Mouse (Mus musculus) liver, adult 10 weeks (tissue): ENCODE data around the gene Olfr644. TPM values are rescaled to one million over a fixed set of nuclear protein-coding genes. Genes with fewer than 3 reads are reported as not detected.

Source experiments
- polyA plus RNA-seq: library from polyadenylated mRNA; stranded (reverse); fragments of 350-450 nt; fragmentation: Illumina TruSeq; extraction: RNeasy Lipid Tissue Mini Kit (QIAGEN cat#74804); gene quantifications from one replicate; pipeline ENCODE4 v1.2.3, GENCODE M21; 2014; ENCODE audit warnings: low read depth, low replicate concordance

Olfr644 gene
- not detected for polyA plus RNA-seq

DNA sequence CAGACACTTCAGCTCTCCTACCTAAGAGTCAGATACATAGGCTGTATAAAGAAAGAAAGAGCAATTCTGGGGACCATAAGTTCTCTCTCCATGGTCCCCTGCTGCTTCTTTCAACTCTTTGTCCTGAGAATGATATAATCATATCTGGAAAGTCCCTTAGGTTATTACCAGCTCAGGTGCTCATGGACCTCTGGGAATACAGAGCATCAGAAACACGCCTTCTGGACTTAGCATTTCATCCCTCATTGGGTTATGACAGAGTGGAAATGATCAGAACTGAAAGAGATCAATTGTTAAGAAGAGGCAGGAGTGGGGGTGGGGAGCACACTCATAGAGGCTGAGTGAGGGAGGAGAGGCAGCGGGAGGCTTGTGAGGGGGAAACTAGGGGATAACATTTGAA lies at the start of gene Olfr644:
TSS of gene Olfr644 (minus strand) at position 101 of the 400 bp plus-strand sequence.

DNA sequence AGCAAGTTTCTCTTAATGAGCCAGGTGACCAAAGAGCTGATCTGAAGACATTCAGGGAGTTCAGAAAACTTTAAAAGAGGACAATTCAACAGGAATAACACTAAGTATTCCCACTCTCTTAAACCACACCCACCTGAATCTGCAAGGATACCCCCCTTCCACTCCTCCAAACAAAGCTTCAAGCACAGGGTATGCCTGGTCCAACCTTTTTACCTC lies 33.0 kb upstream of the Olfr644 start, which contains the start of gene Olfr646:
TSS of gene Olfr646 (plus strand) at position 117 of the 216 bp plus-strand sequence.

DNA sequence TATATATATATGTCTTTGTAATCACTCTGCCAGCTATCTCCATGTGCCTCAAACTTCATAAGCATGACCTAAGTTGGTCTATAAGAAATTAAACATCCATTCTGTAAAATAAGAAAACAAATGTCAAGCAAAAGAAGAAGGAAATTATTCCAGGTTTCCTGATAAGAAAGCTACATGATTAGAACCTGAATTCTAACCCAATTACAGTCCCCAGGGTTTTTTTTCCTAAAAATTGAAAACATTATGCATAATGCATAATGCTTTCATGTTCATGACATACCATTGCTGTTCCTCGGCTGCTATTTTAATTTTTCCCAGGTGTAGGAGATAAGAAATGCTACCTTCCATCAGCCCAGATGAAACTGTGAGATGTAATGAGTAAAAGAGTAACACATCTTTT lies 13.7 kb upstream of the Olfr644 start, which contains the start of gene Olfr645:
TSS of gene Olfr645 (minus strand) at position 101 of the 400 bp plus-strand sequence.

DNA sequence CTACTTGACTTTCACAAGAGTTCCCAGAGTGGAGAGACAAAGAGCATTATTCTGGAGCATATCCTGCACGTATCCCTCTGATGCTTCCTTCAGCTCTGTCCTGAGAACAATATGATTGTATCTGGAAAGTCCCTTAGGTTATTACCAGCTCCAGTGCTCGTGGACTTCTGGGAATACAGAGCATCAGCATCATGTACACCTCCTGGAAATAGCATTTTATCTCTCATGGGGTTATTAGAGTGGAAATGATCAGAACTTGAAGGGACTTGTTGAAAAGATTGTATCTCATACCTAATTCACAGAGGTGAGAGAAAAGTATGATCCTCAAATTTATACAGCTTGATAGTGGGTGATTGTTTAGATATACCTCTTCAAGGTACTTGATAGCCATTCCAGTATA lies 10.3 kb downstream of the Olfr644 start, which contains the start of gene 4930516K23Rik:
TSS of gene 4930516K23Rik (minus strand) at position 101 of the 400 bp plus-strand sequence.

DNA sequence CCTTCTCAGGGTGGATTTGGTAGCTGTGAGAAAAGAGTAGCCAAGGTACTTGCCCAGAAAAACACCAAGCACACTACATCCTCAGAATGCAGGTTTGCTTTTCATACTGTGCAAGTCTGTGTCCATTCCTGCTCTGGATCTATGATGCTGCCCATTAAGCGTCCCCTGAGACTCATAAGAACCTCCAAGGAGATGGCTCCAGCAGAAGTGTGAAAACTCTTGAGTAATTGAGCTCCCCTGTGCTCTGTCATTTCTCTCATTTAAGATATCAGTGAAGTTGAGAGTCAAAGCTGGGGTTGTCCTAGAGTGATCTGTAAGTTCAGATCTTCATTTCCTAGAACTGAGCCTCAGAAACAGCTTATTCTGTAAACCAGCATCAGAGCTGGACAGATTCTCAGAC lies 19.1 kb downstream of the Olfr644 start, which contains the start of gene Olfr642:
TSS of gene Olfr642 (minus strand) at position 101 of the 400 bp plus-strand sequence.

DNA sequence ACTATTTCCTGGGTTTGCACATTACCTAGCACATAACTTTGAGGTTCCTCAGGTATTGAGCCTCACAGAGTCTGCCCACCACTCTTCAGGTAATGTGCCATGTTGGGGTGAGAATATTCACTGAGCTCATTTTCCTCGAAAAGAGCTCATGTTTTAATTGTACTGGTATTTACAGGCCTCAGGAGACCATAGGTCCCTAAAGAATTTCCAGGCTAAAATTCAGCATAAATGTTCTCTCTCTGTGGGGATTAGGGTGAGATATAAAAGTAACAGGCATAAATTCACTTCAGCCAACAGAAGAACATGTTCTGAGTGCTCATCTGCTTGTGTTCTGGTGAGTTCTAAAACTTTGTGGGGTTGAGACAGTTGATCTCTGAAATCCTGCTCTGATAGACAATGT lies 36.5 kb downstream of the Olfr644 start, which contains the start of gene Olfr641:
TSS of gene Olfr641 (plus strand) at position 301 of the 400 bp plus-strand sequence.

DNA sequence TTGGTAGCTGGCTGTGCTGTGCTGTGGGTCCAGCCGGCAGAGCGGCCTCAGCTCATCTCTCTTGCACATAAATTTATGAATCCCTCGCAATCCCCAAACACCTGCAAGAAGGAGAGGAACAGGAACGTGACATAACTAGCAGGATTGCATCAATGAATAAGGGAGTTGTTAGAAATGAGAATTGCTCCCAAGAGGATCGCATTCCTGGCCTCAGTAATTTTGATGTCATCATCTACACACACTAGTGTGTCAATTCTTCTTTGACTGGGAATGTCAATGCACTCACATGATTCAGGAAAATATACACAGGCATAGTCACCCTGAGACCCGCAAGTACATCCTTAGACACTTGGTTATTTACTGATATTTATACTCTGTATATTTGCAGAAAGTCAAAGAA lies 46.2 kb downstream of the Olfr644 start, which contains the start of gene Olfr640:
TSS of gene Olfr640 (minus strand) at position 101 of the 400 bp plus-strand sequence.

DNA sequence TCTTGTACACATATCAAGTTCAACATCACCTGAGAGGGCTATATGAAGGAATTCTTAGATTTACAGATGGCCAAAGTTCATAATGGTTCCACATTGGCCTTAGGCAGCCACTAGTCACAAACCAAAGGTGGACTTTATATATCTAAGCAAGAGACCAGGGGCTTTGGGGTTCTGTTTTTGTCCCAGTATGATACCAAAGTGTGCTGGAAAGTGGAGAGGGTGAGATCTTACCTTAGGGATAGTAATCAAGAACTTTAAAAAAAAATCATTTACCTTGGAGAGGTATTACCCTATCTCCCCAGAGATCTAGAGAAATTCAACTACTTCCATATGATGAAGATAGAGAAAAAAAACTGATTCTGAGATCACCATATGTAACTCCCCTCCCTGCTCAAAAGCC lies 54.5 kb downstream of the Olfr644 start, which contains the start of gene Olfr639:
TSS of gene Olfr639 (minus strand) at position 101 of the 400 bp plus-strand sequence.

Other genes with a start within 250 kb of the Olfr644 start
- gene Hbb-bs, start 243.8 kb downstream of the Olfr644 start, polyA plus RNA-seq, result 131 TPM
- gene Hbb-bh2, start 231.3 kb downstream of the Olfr644 start, polyA plus RNA-seq, result not detected
- gene Hbb-bh1, start 228.7 kb downstream of the Olfr644 start, polyA plus RNA-seq, result not detected
- not detected for gene Hbb-y, start 218.7 kb downstream of the Olfr644 start, polyA plus RNA-seq
- gene Olfr66, start 185.6 kb downstream of the Olfr644 start, polyA plus RNA-seq, result not detected
- gene Olfr64, start 177.4 kb downstream of the Olfr644 start, polyA plus RNA-seq, result not detected
- not detected for gene Olfr65, start 168.4 kb downstream of the Olfr644 start, polyA plus RNA-seq
- gene Olfr631, start 143.0 kb downstream of the Olfr644 start, polyA plus RNA-seq, result not detected
- not detected for gene Olfr632, start 137.5 kb downstream of the Olfr644 start, polyA plus RNA-seq
- not detected for gene Olfr633, start 127.4 kb downstream of the Olfr644 start, polyA plus RNA-seq
- not detected for gene Olfr635, start 100.7 kb downstream of the Olfr644 start, polyA plus RNA-seq
- gene Olfr638, start 73.1 kb downstream of the Olfr644 start, polyA plus RNA-seq, result not detected
- not detected for gene Olfr639, start 54.6 kb downstream of the Olfr644 start, polyA plus RNA-seq
- gene Olfr640, start 46.3 kb downstream of the Olfr644 start, polyA plus RNA-seq, result not detected
- gene Olfr641, start 36.4 kb downstream of the Olfr644 start, polyA plus RNA-seq, result not detected
- gene Olfr642, start 19.2 kb downstream of the Olfr644 start, polyA plus RNA-seq, result not detected
- not detected for gene 4930516K23Rik, start 10.4 kb downstream of the Olfr644 start, polyA plus RNA-seq
- gene Olfr645, start 13.6 kb upstream of the Olfr644 start, polyA plus RNA-seq, result not detected
- gene Olfr646, start 33.0 kb upstream of the Olfr644 start, polyA plus RNA-seq, result not detected
- gene Ubqln5, start 58.0 kb upstream of the Olfr644 start, polyA plus RNA-seq, result not detected
- gene Olfr643, start 65.5 kb upstream of the Olfr644 start, polyA plus RNA-seq, result not detected
- not detected for gene Ubqln3, start 71.4 kb upstream of the Olfr644 start, polyA plus RNA-seq
- not detected for gene Ubqlnl, start 78.7 kb upstream of the Olfr644 start, polyA plus RNA-seq
- not detected for gene Olfm5, start 93.0 kb upstream of the Olfr644 start, polyA plus RNA-seq
- not detected for gene Olfr648, start 111.5 kb upstream of the Olfr644 start, polyA plus RNA-seq
- not detected for gene Olfr649, start 124.1 kb upstream of the Olfr644 start, polyA plus RNA-seq
- 0.34 TPM for gene Trim6, start 146.9 kb upstream of the Olfr644 start, polyA plus RNA-seq
- 14.9 TPM for gene Trim34a, start 172.6 kb upstream of the Olfr644 start, polyA plus RNA-seq
- 3.6 TPM for gene Trim5, start 216.2 kb upstream of the Olfr644 start, polyA plus RNA-seq
- gene Trim12a, start 243.6 kb upstream of the Olfr644 start, polyA plus RNA-seq, result 16.4 TPM